Mouse (Mus musculus): ENCODE results near the gene Kndc1. TPM values are rescaled to one million over a fixed set of nuclear protein-coding genes. Genes with fewer than 3 reads are reported as not detected.

Kndc1 gene
- polyA plus RNA-seq, 1 experiment from 2014 or later, result 0.02 TPM

DNA sequence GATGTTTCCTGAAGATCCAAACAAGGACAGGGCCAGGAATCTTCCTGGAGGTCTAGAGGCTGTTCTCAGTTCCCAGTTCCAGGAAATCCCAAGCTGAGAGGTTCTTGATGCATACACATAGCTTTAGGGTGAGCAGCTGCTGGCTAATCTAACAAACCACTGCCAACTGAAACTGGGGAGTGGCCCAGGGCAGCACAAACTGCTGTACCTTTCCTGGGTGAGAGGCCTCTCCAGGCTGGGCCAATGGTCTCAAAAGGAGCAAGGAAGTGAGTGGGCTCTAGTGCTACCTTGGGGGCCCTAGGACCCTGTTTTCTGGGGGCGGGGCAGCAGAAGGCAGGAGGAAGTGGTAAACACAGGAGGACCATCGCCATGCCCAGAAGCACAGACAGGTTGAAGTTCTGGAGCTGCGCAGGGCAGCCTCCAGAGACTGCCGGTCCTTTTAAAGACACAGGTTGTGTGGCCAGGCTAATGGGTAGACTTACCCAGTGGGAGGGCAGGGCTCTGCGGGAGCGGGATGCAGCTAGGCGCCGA, 96.4 kb downstream of the Kndc1 start:
- DNase-seq, result no peak
- H3K36me3 ChIP-seq, result peaks cover 8% of the 10 kb centered on the region
- no peak overlapping the region for H3K4me3 ChIP-seq (replicated peaks)
- peaks cover 10% of the 10 kb centered on the region for H3K4me1 ChIP-seq (replicated peaks)
- no peaks in the 10 kb centered on the region for H3K27me3 ChIP-seq
- H3K9me3 ChIP-seq (replicated peaks), result no peaks in the 10 kb centered on the region
- 57% methylated on average over 8 of the region's 8 CpGs for WGBS (ENCODE audit: insufficient replicate concordance)
- ATAC-seq (ENCODE audit: low read depth), result no peak
- no peak overlapping the region for H3K9ac ChIP-seq
- H3K4me2 ChIP-seq, result no peak overlapping the region
- H3K27ac ChIP-seq, result no peak overlapping the region

MicroRNAs within 50 kb of the gene (microRNA counts, 519-probe panel; counts per million panel counts)
- 114 counts per million for microRNA mmu-miR-202-3p
- 3,505 counts per million, percentile 23 among the panel's probes with 10 or more counts for microRNA mmu-miR-202-5p

Small RNA genes lying within 50 kb of the gene (microRNA-seq; reads per million reads assigned to microRNA genes)
- gene Mir202 (not detected), gene Mir7062 (not detected), gene mmu-mir-7686 (not detected)

Other genes starting within 250 kb of the Kndc1 start
- gene Cfap46, start 210.9 kb upstream of the Kndc1 start, polyA plus RNA-seq (2015; fragmentation: Nextera tagmentation; extraction: Ambion mirVana), result not detected in 2 replicates
- not detected in 2 replicates for gene Adgra1, start 60.5 kb upstream of the Kndc1 start, polyA plus RNA-seq (2015; fragmentation: Nextera tagmentation; extraction: Ambion mirVana)
- gene Utf1, start 49.1 kb downstream of the Kndc1 start, polyA plus RNA-seq (2015; fragmentation: Nextera tagmentation; extraction: Ambion mirVana), result not detected in 2 replicates
- not detected in 2 replicates for gene 6430531B16Rik, start 84.1 kb downstream of the Kndc1 start, polyA plus RNA-seq (2015; fragmentation: Nextera tagmentation; extraction: Ambion mirVana)
- 0.27 and 0.46 TPM in 2 replicates for gene Adam8, start 97.9 kb downstream of the Kndc1 start, polyA plus RNA-seq (2015; fragmentation: Nextera tagmentation; extraction: Ambion mirVana)
- gene Zfp511, start 141.7 kb downstream of the Kndc1 start, polyA plus RNA-seq (2015; fragmentation: Nextera tagmentation; extraction: Ambion mirVana), result 22.9 and 23.6 TPM in 2 replicates
- 28.8 and 31.3 TPM in 2 replicates for gene Tubgcp2, start 142.0 kb downstream of the Kndc1 start, polyA plus RNA-seq (2015; fragmentation: Nextera tagmentation; extraction: Ambion mirVana)
- gene Msx3, start 154.4 kb downstream of the Kndc1 start, polyA plus RNA-seq (2015; fragmentation: Nextera tagmentation; extraction: Ambion mirVana), result not detected in 2 replicates
- gene Caly, start 187.9 kb downstream of the Kndc1 start, polyA plus RNA-seq (2015; fragmentation: Nextera tagmentation; extraction: Ambion mirVana), result 0.12 and 0.33 TPM in 2 replicates
- not detected in 2 replicates for gene Prap1, start 198.7 kb downstream of the Kndc1 start, polyA plus RNA-seq (2015; fragmentation: Nextera tagmentation; extraction: Ambion mirVana)
- 6.8 and 7.6 TPM in 2 replicates for gene Fuom, start 207.7 kb downstream of the Kndc1 start, polyA plus RNA-seq (2015; fragmentation: Nextera tagmentation; extraction: Ambion mirVana)
- 10.5 and 10.9 TPM in 2 replicates for gene Paox, start 221.1 kb downstream of the Kndc1 start, polyA plus RNA-seq (2015; fragmentation: Nextera tagmentation; extraction: Ambion mirVana)
- 80.0 and 93.8 TPM in 2 replicates for gene Echs1, start 221.8 kb downstream of the Kndc1 start, polyA plus RNA-seq (2015; fragmentation: Nextera tagmentation; extraction: Ambion mirVana)
- 20.3 and 21.1 TPM in 2 replicates for gene Mtg1, start 242.9 kb downstream of the Kndc1 start, polyA plus RNA-seq (2015; fragmentation: Nextera tagmentation; extraction: Ambion mirVana)

All from liver, embryonic 13.5 days (tissue).